Mouse (Mus musculus): ENCODE data around the gene Sult3a2.
"Not testable (repeated sequence)": the region's sequence is repeated elsewhere in the genome, so short reads cannot be mapped to it uniquely, and the experiment has no call there.

Gene Sult3a2

DNA sequence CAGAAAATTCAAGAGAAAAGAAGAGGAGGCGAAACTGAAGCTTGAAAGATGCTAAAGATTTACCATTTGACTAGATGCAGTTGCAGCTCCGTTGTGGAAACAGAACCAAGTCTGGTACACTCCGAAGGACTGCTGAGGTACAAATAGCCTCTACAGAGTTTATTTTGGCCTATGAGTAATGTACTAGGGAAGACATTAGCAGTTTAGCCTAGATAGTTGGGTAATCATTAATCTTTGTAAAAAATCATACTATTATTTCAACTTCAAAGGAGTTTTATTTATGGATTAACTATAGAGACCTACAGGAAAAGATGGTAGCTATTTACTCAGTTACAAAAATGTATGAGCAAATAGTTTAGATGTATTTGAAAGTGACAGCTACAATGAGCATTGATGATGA, at the start of gene Sult3a2:
Gene Sult3a2, minus strand, starts transcription at position 101 of the 400 bp plus-strand sequence.
- no peak for DNase-seq (ENCODE audit: low spot score in 2 of 2)

DNA sequence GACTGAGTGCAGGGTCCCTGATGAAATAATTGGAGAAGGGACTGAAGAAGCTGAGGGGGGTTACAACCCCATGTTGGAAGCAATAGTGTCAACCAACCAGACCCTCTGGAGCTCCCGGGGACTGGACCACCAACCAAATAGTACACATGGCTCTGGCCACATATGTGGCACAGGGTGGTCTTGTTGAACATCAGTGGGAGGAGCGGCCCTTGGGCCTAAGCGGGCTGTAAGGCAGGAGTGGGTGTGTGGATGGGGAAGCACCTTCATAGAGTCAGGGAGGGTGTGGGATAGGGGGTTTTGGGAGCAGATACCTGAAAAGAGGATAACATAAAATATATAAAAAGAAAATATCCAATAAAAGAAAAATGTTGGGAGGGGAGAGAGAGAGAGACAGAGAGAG, 34.4 kb upstream of the Sult3a2 start:
- DNase-seq (ENCODE audit: low spot score in 2 of 2), result no peak

DNA sequence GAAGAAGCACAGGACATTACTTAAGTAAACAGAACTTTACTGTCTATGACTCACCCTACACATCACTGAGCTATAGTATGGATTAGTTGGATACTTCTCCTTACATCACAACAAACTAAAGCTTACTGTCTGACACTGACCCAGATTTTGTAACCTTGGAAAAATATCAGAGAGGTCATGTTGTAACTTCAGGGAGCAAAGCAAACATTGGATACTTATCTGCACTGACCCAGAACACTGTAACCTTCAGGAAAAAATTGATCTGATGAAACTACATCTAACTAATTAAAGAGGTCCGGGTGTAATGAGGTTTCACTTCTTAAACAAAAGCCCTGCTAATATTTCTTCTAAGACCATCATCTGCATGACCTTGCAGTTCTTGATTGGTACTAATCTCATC, 30.4 kb upstream of the Sult3a2 start:
- DNase-seq (ENCODE audit: low spot score in 2 of 2), result no peak

DNA sequence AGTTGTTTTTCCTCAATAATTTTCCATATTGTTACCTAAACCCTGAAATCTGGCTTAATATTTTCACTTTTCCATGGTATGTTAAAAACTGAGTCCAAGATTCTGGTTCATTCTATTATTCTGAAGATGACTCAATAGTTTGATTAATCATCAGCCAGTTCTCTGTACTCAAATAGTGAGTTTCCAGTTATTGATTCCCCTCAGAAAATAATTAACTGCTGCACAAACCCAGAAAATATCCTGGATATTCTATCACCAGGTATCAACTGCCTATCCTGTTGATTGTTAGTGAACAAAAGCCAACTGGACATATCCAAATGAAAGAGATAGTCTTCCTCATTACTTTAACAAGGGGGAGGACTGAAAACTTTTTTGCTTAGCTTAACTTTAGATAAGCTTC, 27.8 kb upstream of the Sult3a2 start:
- no peak for DNase-seq (ENCODE audit: low spot score in 2 of 2)

DNA sequence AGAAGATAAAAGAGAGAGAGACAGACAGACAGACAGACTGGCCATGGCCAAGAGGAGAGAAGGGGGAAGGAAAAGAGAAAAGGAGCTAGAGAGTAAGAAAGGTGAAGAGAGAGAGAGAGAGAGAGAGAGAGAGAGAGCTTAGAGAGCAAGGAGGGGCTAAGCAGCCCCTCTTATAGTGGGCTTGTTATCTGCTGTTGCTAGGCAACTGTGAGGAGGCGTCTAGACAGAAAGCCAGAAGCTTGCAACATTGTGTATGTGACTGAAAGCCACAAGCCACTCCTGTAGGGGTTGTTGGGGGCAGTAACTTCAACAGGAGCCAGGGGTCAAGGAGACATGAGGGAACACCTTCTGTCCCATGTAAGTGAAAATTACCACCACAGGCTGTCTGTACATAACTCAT, 25.3 kb upstream of the Sult3a2 start:
- DNase-seq (ENCODE audit: low spot score in 2 of 2), result no peak

DNA sequence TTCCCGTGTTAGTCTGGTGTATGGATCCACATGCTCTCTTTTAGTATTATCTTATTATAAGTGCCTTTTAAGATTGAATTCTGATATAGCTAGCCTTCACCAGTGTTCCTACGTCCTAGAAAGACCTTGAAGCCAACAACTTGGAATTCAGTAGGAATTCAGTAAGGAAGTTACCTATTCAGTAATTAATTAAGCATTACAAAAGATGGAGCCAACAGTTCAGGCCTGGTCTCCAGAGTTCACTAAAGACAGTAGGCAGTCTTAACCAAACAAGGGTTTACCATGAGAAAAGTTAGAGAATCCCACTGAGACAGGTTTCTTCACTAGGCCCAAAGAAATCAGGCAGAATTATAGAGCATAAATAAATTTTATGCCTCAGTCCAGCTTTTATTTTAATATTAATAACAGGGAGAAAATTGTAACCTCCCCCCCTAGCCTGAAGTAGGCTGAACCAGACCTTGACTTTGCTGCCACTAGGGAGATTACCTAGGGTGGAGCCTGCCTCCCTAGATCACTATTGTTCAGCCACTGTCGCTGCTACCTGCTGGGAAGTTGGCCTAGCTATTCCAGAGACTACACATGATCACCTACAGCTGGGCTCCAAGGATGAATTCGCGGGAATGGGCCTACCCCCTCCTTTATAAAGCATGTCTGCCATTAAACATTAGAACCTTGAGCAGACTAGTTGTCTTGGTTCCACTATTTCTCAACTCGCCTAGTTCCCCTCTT, 10.9 kb upstream of the Sult3a2 start:
- DNase-seq (ENCODE audit: low spot score in 2 of 2), result not testable (repeated sequence)

DNA sequence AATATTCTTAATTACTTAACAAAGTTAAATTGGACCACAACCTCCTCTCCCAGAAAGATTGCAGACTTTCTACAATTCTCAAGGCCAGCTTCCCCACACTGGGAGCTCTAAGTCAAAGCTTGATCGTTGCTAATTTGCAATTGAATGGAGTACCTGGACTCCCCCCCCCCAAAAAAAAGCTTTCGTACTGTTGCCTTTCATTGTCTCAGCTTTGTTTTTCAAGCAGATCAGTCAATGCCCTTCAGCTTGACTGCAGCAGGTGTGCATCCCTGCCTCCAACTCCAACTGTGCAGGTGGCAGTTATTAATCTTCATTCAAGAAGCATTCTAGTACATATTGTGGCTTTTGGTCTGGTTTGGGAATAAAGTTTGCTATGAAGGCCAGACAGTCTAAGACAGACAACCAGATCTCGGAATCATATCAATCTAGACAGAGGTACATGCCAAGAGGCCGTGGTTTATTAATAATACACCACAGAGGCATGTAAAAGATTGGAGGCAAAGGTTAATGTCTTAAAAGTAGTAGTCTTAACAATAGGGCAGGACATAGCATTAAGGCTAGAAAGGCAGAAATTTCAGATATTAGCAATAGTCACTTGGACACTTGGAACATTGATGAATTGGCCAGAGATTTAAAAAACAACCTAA, 9.9 kb upstream of the Sult3a2 start:
- not testable (repeated sequence) for DNase-seq (ENCODE audit: low spot score in 2 of 2)

GRCm38 (mm10) chr10:33792166-33792565, 5.7 kb upstream of the Sult3a2 start:
- DNase-seq (ENCODE audit: low spot score in 2 of 2), result not testable (repeated sequence)

- DNase-seq (ENCODE audit: low spot score in 2 of 2), result no peak
Measured at GRCm38 (mm10) chr10:33787541-33787940, 1.0 kb upstream of the Sult3a2 start.

GRCm38 (mm10) chr10:33735251-33735650, 51.3 kb downstream of the Sult3a2 start:
- DNase-seq (ENCODE audit: low spot score in 2 of 2), result not testable (repeated sequence)

- no peak for DNase-seq (ENCODE audit: low spot score in 2 of 2)
Measured at GRCm38 (mm10) chr10:33733241-33733640, 53.3 kb downstream of the Sult3a2 start.

GRCm38 (mm10) chr10:33732409-33733185, 53.9 kb downstream of the Sult3a2 start:
- DNase-seq (ENCODE audit: low spot score in 2 of 2), result no peak

GRCm38 (mm10) chr10:33723764-33724163, 62.7 kb downstream of the Sult3a2 start:
- no peak for DNase-seq (ENCODE audit: low spot score in 2 of 2)

GRCm38 (mm10) chr10:33721827-33722438, 64.6 kb downstream of the Sult3a2 start:
- no peak for DNase-seq (ENCODE audit: low spot score in 2 of 2)

Data from right cerebral cortex, adult 2 months (tissue).